Mouse (Mus musculus) splenic B cell, adult 2 months (primary cell): ENCODE measurements around the gene Nudt1.

ENCODE experiments used
- DNase-seq: peaks from one replicate; pipeline ENCODE4 v3.0.0-alpha.2; 2011; ENCODE audit warnings: low read depth, low spot score
- H3K27me3 ChIP-seq: 2 replicates; pipeline ENCODE4 v1.6.1; 2012; ENCODE audit warnings: mild to moderate bottlenecking, low read length, moderate library complexity, mixed read lengths; ENCODE audit not compliant: control insufficient read depth, poor library complexity, insufficient read depth, severe bottlenecking
- H3K36me3 ChIP-seq: 2 replicates; pipeline ENCODE4 v1.6.1; 2012; ENCODE audit warnings: mild to moderate bottlenecking, low read length, moderate library complexity, mixed read lengths; ENCODE audit not compliant: control insufficient read depth, poor library complexity, insufficient read depth, severe bottlenecking

Gene Nudt1

DNA sequence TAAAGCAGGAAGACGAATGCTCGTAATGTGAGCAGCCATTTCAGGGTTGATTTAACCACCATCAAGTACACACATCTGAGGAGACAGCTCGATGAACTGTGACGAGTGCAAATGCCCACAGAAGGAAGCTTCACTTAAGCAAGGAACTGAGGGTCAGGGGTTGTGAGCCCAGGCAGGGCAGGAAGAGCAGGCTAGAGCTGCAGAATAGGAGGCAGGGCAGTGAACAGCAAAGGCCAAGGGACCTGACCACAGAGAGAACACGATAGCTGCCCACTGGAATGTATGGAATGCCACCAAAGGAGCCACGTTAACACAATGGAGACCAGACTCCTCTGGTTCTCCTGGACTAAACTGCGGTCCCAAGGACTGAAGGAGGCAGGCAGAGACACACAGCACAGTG lies 62.1 kb downstream of the Nudt1 start:
- DNase-seq: peak; percentile 75
- Histone ChIP-seq H3K36me3 (no peaks in the 10 kb centered on the region; the same call in 1 of the 2 replicates), H3K27me3 (no peaks in the 10 kb centered on the region)

DNA sequence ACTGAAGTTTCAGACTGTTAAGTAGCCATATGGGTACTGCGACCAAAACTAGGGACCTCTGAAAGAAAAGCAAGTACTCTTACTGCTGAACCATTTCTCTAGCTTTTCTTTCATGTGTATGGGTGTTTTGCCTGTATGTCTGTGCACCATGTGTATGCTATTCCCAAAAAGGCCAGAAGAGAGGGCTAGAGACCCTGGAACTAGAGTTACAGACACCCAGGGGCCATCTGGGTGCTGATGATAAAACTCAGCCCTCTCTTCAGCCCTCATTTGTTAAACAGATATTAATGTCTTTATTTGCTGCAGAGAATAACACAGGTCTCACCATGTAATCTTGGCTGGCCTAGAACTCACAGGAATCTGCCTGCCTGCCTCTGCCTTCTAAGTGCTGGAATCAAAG lies 63.0 kb downstream of the Nudt1 start:
- no peaks in the 10 kb centered on the region; the same call in 1 of the 2 replicates for H3K36me3 ChIP-seq

DNA sequence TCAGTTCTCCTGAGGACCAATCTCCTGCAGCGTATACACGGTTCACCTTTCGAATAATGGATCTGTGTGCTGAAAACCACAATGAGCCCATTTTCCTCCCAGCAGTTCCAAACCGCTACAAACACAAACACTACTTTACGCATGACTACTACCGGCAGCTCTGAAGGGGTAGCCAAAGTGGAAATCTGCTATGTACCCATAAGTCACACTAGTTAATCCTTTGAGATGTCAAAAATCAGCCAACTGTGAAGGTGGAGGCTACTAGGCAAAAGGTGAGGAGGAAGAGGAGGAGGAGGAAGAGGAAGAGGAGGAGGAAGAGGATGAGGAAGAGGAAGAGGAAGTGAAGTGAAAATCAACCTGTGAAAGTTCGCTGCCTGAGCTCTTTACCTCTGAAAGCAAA lies 65.8 kb downstream of the Nudt1 start:
- peak; percentile 57 for DNase-seq
- H3K27me3 ChIP-seq: no peaks in the 10 kb centered on the region
- no peaks in the 10 kb centered on the region for H3K36me3 ChIP-seq

More for the DNA sequence above, 63.0 kb downstream of the Nudt1 start:
- peak; percentile 45 for DNase-seq
- H3K27me3 ChIP-seq: no peaks in the 10 kb centered on the region
